Mouse (Mus musculus) hindbrain, embryonic 13.5 days (tissue): ENCODE results near the gene Atp8a1. TPM values are rescaled to one million over a fixed set of nuclear protein-coding genes. Genes with fewer than 3 reads are reported as not detected.

ENCODE experiments used
- ATAC-seq: fragments of 200-750 bp; cut with Nextera tagmentation; 2 replicates; pipeline ENCODE4 v1.8.0; 2017; ENCODE audit warnings: moderate TSS enrichment; ENCODE audit not compliant: low FRiP score
- H3K27ac ChIP-seq: fragments of 300-500 bp; sonication (generic); 2 replicates; pipeline ENCODE4 v1.5.1; 2015; ENCODE audit warnings: inconsistent platforms, mild to moderate bottlenecking, moderate library complexity
- H3K27me3 ChIP-seq: fragments of 300-500 bp; sonication (generic); 2 replicates; pipeline ENCODE4 v1.6.1; 2015; ENCODE audit warnings: mild to moderate bottlenecking, inconsistent platforms
- H3K36me3 ChIP-seq: fragments of 300-500 bp; sonication (generic); 2 replicates; pipeline ENCODE4 v1.6.1; 2015; ENCODE audit warnings: mild to moderate bottlenecking, inconsistent platforms
- H3K4me1 ChIP-seq: fragments of 300-500 bp; sonication (generic); replicated peaks from 2 replicates; pipeline ENCODE4 v1.6.1; 2015; ENCODE audit warnings: inconsistent platforms
- H3K4me2 ChIP-seq: fragments of 300-500 bp; sonication (generic); 2 replicates; pipeline ENCODE4 v1.6.1; 2015; ENCODE audit warnings: inconsistent platforms, mild to moderate bottlenecking, moderate library complexity
- H3K4me3 ChIP-seq: fragments of 300-500 bp; sonication (generic); 2 replicates; pipeline ENCODE4 v1.5.1; 2015; ENCODE audit warnings: mild to moderate bottlenecking, inconsistent platforms
- H3K9ac ChIP-seq: fragments of 300-500 bp; sonication (generic); 2 replicates; pipeline ENCODE4 v1.6.1; 2015; ENCODE audit warnings: mild to moderate bottlenecking, inconsistent platforms
- H3K9me3 ChIP-seq: fragments of 300-500 bp; sonication (generic); 2 replicates; pipeline ENCODE4 v1.6.1; 2016; ENCODE audit warnings: inconsistent platforms
- WGBS: fragments of 180-500 bp; shearing (Covaris S2); methylation state at CpG from one replicate; pipeline ENCODE4 v1.1.7; 2015; 5-methylcytosine and 5-hydroxymethylcytosine counted together
- polyA plus RNA-seq: library from polyadenylated mRNA; unstranded; fragments of >200 nt; fragmentation: Nextera tagmentation; extraction: Ambion mirVana; gene quantifications from 2 replicates; pipeline ENCODE4 v1.2.1, GENCODE M21; 2015

Gene Atp8a1
- polyA plus RNA-seq, 1 experiment from 2014 or later, result 43.8 TPM

DNA sequence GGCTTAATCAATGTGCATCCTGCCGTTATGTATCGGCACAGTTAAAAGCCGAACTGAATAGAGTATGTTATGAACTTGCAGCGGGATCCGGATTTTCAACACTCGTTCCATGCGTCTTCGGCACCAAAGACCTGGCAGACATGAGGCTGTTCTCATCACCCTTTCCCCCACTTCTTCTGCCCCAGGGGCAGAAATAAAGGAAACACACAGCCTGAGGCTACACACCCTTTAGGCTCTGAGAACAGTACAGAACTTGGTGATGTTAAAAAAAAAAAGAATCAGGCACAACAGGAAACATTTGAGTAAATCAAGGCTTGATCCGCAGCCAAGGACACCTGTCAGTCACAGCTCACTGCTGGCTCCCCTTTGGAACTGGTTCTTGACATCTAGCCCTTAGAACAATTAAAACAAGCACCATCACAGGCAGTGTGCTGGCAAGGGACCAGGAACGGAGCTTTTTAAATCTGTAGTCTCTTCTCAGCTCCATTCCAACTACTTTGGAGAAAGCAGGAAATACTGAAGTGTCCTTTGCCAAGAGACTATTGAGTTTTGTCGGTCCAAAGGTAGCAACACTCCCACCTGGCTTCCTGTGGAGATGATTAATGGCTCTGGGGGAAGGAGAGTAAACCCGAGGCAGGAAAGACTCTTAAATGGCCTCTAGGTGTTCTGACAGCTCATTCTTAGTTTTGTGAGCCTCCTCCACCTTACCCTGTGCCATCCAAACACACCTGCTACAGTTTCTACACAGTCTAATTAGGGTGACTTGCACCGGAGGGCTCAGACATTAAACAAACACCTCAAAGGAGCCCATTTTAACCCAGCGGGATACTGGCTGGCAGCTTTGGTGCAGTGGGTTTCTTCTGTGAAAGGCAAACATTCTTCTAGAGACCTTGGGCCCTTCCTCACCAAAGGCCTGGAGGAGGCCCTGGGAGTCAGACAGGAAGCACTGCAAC is 50.0 kb downstream of the Atp8a1 start:
- 69% methylated on average over 14 of the region's 14 CpGs for WGBS
- ATAC-seq, result 0 out of 2 replicates have a peak, but pooled peaks have one; percentile 25
- Histone ChIP-seq H3K4me3 (no peak overlapping the region), H3K36me3 (peaks cover 10% of the 10 kb centered on the region), H3K9me3 (no peaks in the 10 kb centered on the region), H3K9ac (no peak overlapping the region), H3K27ac (0 out of 2 replicates have a peak overlapping the region, but pooled peaks have one; percentile 13), H3K4me2 (no peak overlapping the region), H3K27me3 (no peaks in the 10 kb centered on the region), H3K4me1 (peaks cover 18% of the 10 kb centered on the region; the same call in 1 of the 2 replicates)

DNA sequence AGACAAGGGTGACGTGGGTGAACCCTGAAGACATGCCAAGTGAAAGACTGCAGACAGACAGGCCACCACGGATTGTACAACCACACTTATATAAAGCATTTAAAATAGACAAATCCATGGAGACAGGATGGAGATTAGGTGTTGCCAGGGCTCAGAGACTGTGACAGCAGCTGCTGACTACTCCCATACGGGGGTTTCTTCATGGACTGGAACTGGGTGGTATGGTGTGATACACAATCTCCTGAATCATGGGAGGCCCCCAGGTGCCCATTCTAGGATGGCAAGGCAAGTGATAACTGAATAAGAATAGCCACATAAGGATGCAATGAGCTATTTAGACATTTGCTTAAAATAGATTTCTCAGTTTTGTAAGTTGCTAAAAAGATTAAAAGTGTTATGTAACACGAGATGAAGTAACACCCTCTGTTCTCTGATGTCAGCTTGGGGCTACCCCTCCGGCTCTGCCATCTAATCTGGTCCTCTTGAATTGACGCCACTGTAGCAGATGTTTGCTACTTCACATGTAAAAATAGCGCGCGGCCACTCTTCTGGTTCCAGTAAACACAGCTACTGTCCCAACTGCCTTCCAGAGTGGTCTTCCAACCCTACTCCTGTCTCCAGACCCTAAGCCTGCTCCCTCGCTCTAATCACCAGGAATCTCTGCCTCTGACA is 53.0 kb downstream of the Atp8a1 start:
- WGBS, result 85% methylated on average over 10 of the region's 10 CpGs
- H3K4me2 ChIP-seq, result no peak overlapping the region
- H3K27me3 ChIP-seq, result no peaks in the 10 kb centered on the region
- H3K27ac ChIP-seq, result no peak overlapping the region
- H3K4me1 ChIP-seq, result peaks cover 18% of the 10 kb centered on the region; the same call in 1 of the 2 replicates
- no peak for ATAC-seq
- no peaks in the 10 kb centered on the region for H3K36me3 ChIP-seq
- H3K9ac ChIP-seq, result no peak overlapping the region
- H3K4me3 ChIP-seq, result no peak overlapping the region
- no peaks in the 10 kb centered on the region for H3K9me3 ChIP-seq

DNA sequence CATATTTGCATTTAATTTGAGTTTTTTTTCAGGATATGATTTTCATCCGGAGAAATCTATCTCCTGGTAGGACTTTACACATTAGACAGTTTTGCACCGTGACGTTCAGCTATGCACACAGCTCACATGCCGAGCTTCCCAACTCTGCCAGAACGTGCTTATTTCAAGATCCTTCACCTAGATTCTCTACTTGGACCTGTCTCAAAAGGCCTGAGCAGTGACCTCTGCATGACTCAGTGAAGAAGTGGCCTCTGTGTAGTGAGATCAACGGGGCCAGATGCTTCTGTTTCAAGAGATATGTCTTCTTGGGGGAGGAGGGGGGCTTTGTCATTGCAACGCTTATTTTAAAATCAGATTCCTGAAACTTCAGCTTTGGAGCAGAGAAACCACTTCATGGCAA is 64.5 kb downstream of the Atp8a1 start:
- 84% methylated on average over 7 of the region's 7 CpGs for WGBS
- Histone ChIP-seq H3K4me2 (no peak overlapping the region), H3K4me3 (no peak overlapping the region), H3K27me3 (no peaks in the 10 kb centered on the region), H3K4me1 (0 out of 2 replicates have a peak, but pooled peaks cover 5% of the 10 kb centered on the region), H3K9ac (no peak overlapping the region), H3K27ac (no peak overlapping the region), H3K9me3 (no peaks in the 10 kb centered on the region), H3K36me3 (peaks cover 4% of the 10 kb centered on the region; the same call in 1 of the 2 replicates)
- no peak for ATAC-seq

DNA sequence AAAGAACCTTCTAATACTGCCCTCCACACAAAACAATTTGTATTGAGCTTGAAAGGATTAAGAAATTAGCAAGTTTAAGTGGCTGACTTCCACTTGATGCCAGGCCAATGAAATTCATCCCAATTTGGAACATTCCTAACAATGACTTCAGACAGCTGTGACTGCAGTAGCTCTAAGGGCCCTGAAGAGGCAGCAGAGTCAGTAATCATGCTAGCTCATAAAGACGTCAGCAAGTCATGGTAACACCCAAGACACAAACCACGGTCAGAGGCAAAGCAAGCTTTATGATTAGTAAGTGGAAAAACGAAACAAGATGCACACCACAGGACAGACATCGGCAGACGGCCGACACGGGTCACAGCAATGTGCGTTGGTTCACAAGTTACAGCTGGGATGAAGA is 69.2 kb downstream of the Atp8a1 start:
- Histone ChIP-seq H3K4me3 (no peak overlapping the region), H3K9me3 (no peaks in the 10 kb centered on the region), H3K9ac (no peak overlapping the region), H3K4me1 (0 out of 2 replicates have a peak, but pooled peaks cover 5% of the 10 kb centered on the region), H3K4me2 (no peak overlapping the region), H3K27ac (no peak overlapping the region), H3K27me3 (no peaks in the 10 kb centered on the region), H3K36me3 (peaks cover 12% of the 10 kb centered on the region)
- 0 out of 2 replicates have a peak, but pooled peaks have one; percentile 59 for ATAC-seq
- WGBS, result 73% methylated on average over 8 of the region's 8 CpGs

DNA sequence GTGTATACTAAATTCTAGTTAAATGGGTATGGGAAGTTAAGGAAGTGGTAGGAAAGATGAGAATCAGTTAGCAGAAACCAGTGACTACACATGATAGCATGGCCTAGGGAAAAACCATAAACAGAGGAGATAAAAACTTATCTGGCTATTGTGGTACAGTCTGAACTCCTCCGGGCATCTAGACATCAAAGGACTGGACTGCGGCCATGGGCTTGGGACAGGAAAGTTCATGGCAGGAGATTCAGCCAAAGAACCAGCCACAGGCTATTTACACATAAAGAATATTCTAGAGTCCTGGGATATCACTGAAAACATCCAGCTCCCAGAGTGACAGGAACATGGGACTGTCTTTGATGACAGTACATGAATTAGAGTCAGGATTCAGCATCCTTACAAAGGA is 73.0 kb downstream of the Atp8a1 start:
- no peaks in the 10 kb centered on the region for H3K27me3 ChIP-seq
- H3K27ac ChIP-seq, result no peak overlapping the region
- H3K4me2 ChIP-seq, result no peak overlapping the region
- no peaks in the 10 kb centered on the region for H3K4me1 ChIP-seq
- 95% methylated on average over 2 of the region's 2 CpGs for WGBS
- H3K36me3 ChIP-seq, result peaks cover 29% of the 10 kb centered on the region
- no peak for ATAC-seq
- H3K4me3 ChIP-seq, result no peak overlapping the region
- no peak overlapping the region for H3K9ac ChIP-seq
- H3K9me3 ChIP-seq, result no peaks in the 10 kb centered on the region

DNA sequence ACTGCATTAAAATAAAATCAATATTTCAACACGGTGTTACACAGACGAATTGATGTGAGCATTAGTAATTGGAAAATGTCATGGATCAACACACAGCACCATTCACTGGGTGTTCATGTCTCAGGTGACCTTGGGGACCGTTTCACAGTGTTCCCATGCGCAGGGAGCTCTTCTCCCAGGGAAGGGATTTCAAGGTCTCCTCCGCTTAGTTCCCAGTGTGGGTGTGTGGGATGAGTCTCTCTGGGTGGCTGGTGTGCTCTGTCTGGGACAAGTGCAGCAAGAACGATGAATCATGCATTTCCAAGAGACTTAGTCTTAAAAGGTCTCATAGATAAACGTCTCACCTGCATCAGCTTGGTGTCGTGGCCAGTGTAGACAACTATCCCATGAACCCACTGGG is 78.5 kb downstream of the Atp8a1 start:
- Histone ChIP-seq H3K9ac (no peak overlapping the region), H3K4me2 (no peak overlapping the region), H3K4me1 (no peaks in the 10 kb centered on the region), H3K27ac (no peak overlapping the region), H3K4me3 (no peak overlapping the region), H3K36me3 (peaks cover 39% of the 10 kb centered on the region), H3K27me3 (no peaks in the 10 kb centered on the region), H3K9me3 (no peaks in the 10 kb centered on the region)
- ATAC-seq, result no peak
- 92% methylated on average over 8 of the region's 8 CpGs for WGBS

DNA sequence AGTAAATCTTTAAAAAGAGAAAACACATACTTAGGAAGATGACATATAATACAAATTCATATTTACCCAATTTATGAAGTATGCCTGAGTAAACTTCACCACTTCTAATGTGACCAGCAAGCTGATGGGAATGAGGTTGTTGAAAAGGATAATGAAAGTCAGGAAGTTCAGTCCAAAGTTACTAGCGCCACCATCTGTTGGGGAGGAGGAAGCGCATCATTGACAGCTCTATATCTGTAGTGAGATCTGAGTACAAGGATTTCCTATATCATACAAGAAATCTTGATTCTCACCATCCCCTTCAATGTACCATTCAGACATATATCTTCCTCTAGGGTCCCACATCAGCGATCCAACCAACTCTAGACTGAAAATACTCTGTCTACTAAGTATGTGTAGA is 82.4 kb downstream of the Atp8a1 start:
- peaks cover 48% of the 10 kb centered on the region for H3K36me3 ChIP-seq
- no peak overlapping the region for H3K4me3 ChIP-seq
- 95% methylated on average over 3 of the region's 3 CpGs for WGBS
- ATAC-seq, result no peak
- no peaks in the 10 kb centered on the region for H3K9me3 ChIP-seq
- no peaks in the 10 kb centered on the region for H3K4me1 ChIP-seq
- H3K27me3 ChIP-seq, result no peaks in the 10 kb centered on the region
- H3K9ac ChIP-seq, result no peak overlapping the region
- no peak overlapping the region for H3K27ac ChIP-seq
- H3K4me2 ChIP-seq, result no peak overlapping the region

DNA sequence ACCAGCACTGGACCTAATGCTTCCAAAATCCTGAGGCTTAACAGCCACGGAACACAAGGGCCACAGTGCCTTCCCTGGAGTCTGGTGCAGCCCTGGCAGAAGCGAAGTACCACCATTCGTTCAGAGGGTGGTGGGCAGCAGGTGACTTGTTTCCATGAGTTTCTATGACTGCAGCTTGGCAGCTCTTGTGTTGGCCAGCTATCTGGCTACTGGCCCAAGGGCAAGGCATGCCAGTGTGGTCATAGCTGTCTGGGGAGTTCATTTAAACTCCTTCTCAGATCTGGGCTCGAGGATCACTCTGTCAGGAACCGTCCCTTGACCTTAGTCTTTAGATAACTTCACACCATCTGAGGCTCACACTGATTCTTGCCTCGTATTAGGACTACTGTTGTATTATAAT is 89.1 kb downstream of the Atp8a1 start:
- WGBS, result 84% methylated on average over 6 of the region's 6 CpGs
- H3K9me3 ChIP-seq, result no peaks in the 10 kb centered on the region
- no peak overlapping the region for H3K9ac ChIP-seq
- ATAC-seq, result no peak
- H3K4me3 ChIP-seq, result no peak overlapping the region
- H3K27ac ChIP-seq, result no peak overlapping the region
- H3K4me1 ChIP-seq, result 0 out of 2 replicates have a peak, but pooled peaks cover 3% of the 10 kb centered on the region
- H3K4me2 ChIP-seq, result no peak overlapping the region
- H3K27me3 ChIP-seq, result no peaks in the 10 kb centered on the region
- H3K36me3 ChIP-seq, result peaks cover 32% of the 10 kb centered on the region

DNA sequence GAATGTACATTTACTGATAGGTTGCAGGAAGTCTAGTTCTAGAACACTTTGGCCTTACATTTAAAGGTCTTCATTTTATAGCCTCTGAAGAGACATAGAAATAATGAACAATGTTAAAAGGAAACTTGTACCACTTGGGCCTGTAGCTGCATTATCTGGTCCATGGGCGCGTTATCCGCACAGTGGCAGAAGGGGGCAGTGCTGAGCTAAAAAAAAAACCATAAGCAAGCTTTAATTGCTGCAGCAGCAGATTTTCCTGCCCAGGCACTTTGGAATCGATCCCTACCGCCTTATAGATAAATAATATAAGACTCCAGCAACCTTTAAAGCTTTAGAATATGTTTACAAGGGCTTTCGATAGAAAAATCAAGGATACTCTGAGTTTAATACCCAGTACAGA is 91.1 kb downstream of the Atp8a1 start:
- Histone ChIP-seq H3K4me2 (no peak overlapping the region), H3K9ac (no peak overlapping the region), H3K27ac (no peak overlapping the region), H3K9me3 (no peaks in the 10 kb centered on the region), H3K4me3 (no peak overlapping the region), H3K4me1 (peaks cover 14% of the 10 kb centered on the region), H3K27me3 (no peaks in the 10 kb centered on the region), H3K36me3 (peaks cover 20% of the 10 kb centered on the region)
- ATAC-seq, result no peak
- 23% methylated on average over 6 of the region's 6 CpGs for WGBS

DNA sequence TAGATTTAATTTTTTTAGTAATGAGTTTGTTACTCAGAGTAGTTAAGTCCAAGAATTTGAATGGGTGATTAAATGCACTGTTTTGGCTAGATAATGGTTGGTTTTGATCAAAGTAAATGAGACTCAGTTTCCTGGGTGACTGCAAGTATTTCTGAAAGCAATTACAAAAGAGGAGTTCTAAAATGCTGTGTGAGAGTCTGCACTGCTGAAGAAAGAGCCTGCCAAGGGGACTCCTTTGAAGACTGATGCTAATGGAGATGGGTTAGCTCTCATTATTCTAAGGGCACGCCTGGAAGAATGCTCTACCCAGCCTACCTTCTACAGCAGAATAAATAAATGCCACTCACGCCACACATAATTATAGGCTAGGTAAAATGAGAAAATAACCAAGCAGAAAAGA is 94.2 kb downstream of the Atp8a1 start:
- H3K9ac ChIP-seq, result no peak overlapping the region
- H3K9me3 ChIP-seq, result no peaks in the 10 kb centered on the region
- H3K4me2 ChIP-seq, result no peak overlapping the region
- peaks cover 14% of the 10 kb centered on the region for H3K4me1 ChIP-seq
- 13% methylated on average over 2 of the region's 2 CpGs for WGBS
- no peak overlapping the region for H3K27ac ChIP-seq
- peak; percentile 63; the same call in 1 of the 2 replicates for ATAC-seq
- peaks cover 16% of the 10 kb centered on the region for H3K36me3 ChIP-seq
- no peak overlapping the region for H3K4me3 ChIP-seq
- H3K27me3 ChIP-seq, result no peaks in the 10 kb centered on the region

DNA sequence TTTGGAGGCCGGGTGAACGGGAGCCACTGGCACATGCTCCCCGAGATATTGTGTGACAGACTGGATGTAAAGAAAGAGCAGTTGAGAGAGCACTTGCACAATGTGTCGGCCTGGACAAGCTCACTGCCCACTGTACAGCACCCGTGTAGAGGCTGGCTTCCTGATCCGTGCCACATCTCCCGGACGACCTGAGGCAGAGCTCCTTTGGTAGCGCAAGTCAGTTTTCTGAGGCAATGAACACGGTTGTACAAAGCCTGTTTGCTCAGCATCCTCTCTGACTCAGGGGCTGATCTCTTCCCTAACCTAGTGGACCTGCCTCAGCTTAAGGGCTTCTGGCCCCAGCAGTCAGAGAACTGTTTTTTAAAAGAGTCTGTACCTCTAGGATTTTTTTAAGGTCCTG is 94.6 kb downstream of the Atp8a1 start:
- Histone ChIP-seq H3K9ac (no peak overlapping the region), H3K9me3 (no peaks in the 10 kb centered on the region), H3K36me3 (peaks cover 16% of the 10 kb centered on the region), H3K4me2 (no peak overlapping the region), H3K4me1 (peaks cover 14% of the 10 kb centered on the region), H3K27me3 (no peaks in the 10 kb centered on the region), H3K4me3 (no peak overlapping the region), H3K27ac (peak overlapping the region; percentile 65)
- WGBS, result 30% methylated on average over 10 of the region's 10 CpGs
- peak; percentile 83 for ATAC-seq

DNA sequence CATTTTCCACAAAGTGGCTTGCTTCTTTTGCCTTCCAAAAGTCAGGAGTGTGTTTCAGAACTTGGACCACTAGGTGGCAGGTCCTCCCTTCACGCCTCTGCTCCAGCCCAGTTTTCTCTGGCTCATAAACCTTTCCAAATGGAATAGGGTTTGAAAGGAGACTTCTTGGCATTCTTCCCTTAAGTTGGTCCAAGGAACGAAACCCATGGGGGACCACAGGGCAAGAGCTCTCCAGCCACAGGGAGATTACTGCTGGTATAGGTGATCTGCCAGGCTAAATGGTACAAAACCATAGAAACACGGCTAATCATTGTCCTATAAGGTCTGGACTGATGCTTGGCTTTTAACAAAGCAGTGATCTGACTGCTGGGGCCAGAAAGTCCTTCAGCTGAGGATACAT is 95.2 kb downstream of the Atp8a1 start:
- no peak overlapping the region for H3K4me3 ChIP-seq
- 25% methylated on average over 3 of the region's 3 CpGs for WGBS
- H3K27ac ChIP-seq, result peak overlapping the region; percentile 65
- H3K4me2 ChIP-seq, result no peak overlapping the region
- peaks cover 14% of the 10 kb centered on the region for H3K4me1 ChIP-seq
- no peaks in the 10 kb centered on the region for H3K9me3 ChIP-seq
- ATAC-seq, result peak; percentile 63; the same call in 1 of the 2 replicates
- H3K36me3 ChIP-seq, result peaks cover 22% of the 10 kb centered on the region
- no peak overlapping the region for H3K9ac ChIP-seq
- no peaks in the 10 kb centered on the region for H3K27me3 ChIP-seq
